Mouse (Mus musculus) cortical plate, adult 2 months (tissue): ENCODE results near the gene C87977.
"Not testable (repeated sequence)": the region's sequence is repeated elsewhere in the genome, so short reads cannot be mapped to it uniquely, and the experiment has no call there.

Experiments used
- CTCF ChIP-seq: fragments of 200-500 bp; IDR thresholded peaks from 2 replicates; pipeline ENCODE4 v1.5.1; 2011; ENCODE audit warnings: mild to moderate bottlenecking, control low read depth, low read length; ENCODE audit not compliant: insufficient read depth; ENCODE audit errors: extremely low read depth
- POLR2A ChIP-seq: fragments of 200-500 bp; IDR thresholded peaks from 2 replicates; pipeline ENCODE4 v1.6.1; 2011; ENCODE audit warnings: mild to moderate bottlenecking, low read length, control low read depth; ENCODE audit not compliant: insufficient read depth; ENCODE audit errors: extremely low read depth

DNA sequence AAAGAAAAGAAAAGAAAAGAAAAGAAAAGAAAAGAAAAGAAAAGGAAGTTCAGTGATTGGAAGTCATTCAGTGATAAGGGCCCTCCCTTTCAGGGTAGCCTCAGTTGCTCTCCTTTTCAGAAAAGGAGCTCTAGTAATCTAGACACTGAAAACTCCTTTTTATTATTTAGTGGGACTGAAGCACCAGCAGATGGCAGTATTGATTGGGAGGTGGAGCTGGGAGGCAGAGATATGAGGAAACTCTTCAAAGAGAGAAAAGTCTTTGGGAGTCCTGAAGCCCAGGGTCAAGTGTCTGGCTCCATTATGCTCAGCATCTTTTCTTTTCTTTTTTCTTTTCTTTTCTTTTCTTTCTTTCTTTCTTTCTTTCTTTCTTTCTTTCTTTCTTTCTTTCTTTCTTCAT is 41.6 kb upstream of the C87977 start:
- TF ChIP-seq POLR2A, CTCF: not testable (repeated sequence)
